Mouse (Mus musculus) thymus, postnatal 10 days (tissue): ENCODE data around the gene Metrn.
A peak's percentile ranks its signal among the peaks of the same experiment; 100 is the strongest.

Source experiments
- DNase-seq, 2 experiments: peaks; one replicate each; pipeline ENCODE4 v3.0.0; 2021; ENCODE audit warnings: low spot score in 2 of 2

Gene Metrn

DNA sequence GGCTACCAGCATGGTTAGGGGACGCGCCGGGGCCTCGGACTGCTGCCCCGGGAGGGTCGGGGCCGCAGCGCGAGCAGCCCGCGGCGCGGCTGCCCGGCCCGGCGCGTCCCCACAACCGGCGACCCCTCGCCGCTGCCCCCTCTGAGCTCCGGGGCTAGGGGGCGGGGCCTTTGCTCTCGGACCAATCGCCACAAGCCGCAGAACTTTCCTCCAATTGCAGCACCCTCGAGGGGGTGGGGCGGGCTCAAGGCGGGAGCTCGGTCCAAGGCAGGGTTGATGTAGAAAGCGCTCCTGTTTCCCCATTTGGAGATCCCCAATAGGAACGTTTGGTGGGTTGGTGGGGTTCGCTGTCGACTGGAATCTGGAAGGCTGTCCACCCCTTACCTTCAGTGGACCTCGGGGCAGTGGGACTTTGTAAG lies at the start of gene Metrn:
Metrn (minus strand) TSS at position 186 of the 419 bp plus-strand sequence.
- DNase-seq: peak; percentile 87 to 93

DNA sequence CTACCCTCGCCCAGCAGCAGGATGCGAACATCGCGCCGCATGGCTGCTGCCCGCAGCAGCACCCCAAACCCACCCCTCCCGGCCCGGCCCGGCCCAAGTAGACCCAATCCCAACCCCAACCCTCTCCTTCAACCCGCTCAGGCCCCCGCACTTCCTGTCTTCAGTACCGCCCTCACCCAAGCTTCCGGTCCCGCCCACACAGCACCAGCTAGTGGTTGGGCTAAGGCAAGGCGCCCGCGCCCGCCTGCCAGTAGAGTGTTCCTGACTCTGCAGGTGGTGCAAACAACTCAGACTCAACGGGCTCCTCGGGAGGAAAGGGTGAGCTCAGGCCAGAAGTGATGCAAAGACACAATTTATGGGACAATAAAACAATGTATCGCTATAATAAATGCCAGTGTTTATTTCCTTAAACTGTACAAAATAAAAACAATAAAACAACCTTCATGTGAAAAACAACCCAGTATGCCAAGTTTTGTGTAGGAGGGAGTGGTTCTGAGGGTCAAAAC lies 47.5 kb upstream of the Metrn start, which contains the start of gene Rhot2:
Rhot2 (minus strand) TSS at position 456 of the 506 bp plus-strand sequence.
- peak; percentile 96 for DNase-seq

DNA sequence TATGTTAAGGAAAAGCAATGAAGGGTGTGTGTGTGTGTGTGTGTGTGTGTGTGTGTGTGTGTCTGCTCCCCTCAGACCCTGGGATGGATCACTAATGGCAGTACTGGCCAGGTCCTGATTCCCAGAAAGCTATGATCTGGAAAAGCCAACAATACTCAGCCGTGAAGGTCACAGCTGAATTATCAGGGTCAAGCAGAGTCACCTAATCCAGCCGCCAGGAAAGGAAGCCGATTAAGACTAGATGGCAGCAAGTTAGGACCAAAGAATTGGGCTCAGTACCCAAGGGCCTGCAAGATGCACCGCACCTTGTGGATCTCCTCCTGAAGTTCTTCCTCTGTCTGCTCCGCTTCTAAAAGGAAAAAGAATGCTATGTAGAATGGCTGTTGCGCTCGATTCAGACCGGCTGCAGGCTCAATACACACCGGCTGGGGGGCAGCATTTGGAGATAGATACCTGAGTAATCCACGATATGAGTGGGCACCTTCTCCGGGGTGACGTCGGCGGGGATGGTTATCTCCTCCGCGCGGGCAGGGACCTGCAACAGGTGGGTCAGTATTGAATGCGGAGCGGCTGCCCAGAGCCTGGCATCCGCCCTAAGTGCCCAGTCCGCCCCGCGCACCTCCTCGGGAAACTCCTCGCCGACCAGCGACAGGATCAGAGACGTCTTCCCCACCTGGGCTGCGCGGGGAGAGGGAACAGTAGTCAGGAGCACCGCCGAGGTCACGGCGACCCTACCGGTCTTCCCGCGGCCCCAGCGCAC lies 46.9 kb upstream of the Metrn start:
- DNase-seq: no peak

DNA sequence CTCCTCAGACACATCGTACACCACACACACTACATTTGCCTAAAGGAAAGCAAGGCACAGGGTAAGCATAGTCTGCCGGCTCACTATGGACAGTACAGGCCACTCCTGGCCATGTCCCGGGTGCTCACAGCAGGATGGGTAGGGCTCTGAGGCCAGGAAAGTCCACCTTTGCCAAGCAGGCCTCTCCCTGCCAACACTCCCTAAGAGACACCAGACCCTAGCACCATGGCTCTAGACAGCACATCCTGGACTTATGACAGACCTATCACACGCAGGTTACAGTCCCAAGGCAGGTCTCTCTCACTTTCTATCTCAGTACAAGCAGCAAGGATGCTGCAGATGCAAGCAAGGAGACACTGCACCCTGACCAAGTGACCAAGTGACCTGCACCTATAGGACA lies 46.2 kb upstream of the Metrn start:
- no peak for DNase-seq

DNA sequence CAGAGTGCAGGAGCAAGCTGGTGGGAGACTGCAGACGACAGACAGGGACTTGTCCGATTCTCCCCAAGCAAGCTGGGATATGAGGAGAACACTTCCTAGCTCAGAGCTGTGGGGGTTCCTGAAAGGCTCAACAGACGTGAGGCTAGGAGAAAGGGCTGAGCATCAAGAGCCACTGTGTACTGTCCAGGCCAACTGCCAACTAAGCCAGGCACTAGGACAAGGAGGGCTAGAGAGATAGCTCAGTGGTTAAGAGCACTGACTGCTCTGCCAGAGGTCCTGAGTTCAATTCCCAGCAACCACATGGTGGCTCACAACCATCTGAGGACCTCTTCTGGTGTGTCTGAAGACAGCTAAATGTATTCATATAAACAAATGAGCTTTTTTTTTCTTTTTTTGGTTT lies 45.6 kb upstream of the Metrn start:
- DNase-seq: no peak

DNA sequence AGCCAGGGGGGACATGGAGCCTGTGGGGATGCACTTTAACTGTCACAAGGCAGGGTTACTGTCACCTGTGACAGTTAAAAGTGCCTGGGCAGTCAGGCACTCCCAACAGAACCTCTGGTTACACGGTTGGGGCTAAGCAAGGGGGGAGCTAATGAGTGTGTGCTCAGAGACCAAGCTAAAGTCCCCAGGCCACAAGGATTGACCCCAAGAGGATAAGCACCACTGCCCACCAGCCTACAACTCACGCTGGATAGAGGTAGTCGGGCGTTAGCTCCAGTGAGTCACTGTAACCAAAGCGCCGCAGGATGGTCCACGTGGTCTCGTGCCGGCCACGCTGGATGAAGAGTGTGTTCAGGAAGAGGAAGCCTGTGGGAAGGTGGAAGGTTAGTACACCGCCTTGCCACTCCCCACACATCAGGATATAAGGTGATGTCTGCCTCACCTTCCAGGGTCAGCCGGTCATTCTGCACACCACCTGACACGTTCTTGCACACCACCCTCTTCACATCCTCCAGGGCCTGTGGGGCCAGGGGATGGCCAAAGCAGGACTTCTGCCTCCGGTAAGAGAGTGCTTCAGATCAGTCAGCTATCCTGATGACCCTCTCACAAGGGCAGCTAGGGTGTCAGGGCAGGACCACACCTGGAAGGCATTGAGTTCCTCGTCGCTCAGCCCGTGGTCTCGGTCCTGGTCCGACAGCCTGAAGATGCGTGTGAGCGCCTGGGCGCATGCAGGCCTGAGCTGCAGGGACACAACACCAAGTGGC lies 44.4 kb upstream of the Metrn start, which contains the start of gene Gm20683:
Gm20683 (minus strand) TSS at position 647 of the 764 bp plus-strand sequence.
- no peak for DNase-seq

DNA sequence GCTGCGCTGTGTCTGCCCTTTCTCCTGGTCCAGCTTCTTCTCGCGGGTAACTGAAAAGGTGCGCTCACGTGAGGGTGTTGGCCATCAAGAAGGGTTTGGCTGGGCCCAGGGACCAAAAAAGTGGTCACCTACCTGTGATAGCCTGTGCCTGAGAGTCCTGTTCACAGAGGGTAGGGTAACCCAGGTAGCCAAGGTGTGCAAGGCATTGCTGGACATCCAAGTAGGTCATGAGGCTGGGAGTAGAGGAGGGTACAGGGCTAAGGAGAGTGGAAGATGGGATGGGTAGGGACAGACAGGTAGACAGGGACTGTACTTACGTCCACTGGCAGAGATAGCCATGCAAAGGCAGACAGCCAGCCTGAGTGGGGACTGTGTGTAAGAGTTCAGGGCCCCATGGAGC lies 43.6 kb upstream of the Metrn start:
- DNase-seq: no peak

DNA sequence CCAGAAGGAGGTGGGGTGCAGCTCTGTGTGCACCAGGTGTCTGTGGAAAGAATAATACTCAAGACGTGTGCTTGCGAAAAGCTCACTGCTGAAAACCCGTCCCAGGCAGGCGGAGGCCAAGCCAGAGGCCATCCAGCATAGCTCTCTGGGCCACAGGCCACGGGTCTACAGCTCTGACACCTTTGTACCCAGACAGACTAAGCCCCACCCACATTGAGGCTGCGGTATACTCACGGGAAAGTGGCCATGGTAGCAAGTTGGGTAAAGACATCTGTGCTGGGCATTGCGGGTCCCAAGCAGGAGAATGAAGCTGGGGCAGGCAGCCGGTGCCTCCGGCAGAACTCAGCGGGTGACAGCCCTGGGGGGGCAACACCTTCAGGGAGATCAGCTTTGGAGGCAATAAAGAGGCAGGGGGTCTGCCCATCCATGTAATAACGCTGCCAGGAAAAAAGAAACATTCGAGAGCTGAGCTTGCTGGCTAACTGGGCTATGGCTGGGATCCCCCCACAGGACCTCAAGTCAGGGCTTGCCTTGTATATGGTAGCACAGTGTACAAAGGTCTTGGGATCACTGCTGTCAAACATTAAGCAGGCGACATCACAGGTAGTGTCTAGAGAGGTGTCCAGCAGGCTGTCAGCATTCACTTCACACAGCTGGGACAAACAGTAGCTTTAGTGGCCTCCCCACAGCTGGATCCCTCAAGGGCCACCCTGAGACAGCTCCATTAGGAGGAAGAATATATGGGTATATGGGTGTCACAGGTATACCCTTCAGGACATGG lies 42.7 kb upstream of the Metrn start:
- DNase-seq: no peak

DNA sequence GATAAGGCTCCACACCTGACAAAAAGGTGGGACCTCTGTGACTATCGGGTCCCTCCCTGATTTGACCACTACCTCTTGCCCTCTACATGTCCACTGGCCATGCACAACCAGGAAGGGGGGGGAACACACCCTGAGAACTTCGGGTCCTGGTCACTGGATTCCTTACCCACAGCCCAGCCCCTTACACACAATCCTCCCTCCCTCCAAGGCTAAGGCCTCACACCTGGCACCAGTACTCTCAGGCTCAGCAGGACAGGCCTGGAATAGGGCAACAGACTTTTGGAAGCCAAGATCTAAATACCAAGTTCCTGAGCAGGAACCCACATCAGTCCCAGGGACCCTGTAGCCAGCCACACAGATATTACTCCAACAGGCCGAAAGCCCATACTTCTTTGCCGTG lies 42.0 kb upstream of the Metrn start:
- DNase-seq: no peak

DNA sequence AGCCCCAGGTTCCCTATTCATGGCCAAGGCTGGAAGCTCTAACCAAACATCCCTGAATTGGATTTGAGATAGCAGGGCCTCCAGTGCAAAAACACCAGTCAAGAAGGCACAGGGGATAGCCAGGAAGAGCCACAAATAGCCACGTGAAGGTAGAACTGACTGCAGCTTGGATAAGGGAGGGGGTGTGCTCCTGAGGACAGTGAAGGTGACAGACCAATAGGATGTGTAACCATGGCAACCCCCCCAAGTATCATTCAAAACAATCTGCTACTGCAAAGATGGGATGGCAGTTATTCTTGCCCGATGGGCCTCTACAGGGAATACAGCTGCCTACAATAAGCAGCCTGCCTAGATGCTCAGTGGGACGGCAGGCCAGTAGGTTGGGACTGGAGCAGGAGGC lies 40.6 kb upstream of the Metrn start:
- DNase-seq: no peak

DNA sequence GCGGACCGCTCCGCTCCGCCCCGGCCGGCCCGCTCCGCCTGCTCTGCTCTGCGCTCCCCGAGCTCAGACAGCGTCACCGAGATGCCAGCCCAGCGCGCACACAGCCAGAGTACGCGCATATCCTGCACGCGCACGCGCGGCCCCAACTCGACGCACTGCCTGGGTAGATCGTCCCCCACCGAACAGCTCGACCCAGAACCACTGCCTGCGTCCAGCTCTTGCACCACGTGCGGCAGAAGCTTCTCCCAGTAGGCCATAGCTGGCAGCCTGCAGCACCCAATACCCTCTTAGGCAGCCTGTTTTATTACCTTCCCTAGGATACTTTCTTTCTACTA lies 40.1 kb upstream of the Metrn start, which contains the start of gene Rhbdl1:
Rhbdl1 (minus strand) TSS at position 220 of the 335 bp plus-strand sequence.
- DNase-seq: peak in 1 of 2 experiments; percentile 51

DNA sequence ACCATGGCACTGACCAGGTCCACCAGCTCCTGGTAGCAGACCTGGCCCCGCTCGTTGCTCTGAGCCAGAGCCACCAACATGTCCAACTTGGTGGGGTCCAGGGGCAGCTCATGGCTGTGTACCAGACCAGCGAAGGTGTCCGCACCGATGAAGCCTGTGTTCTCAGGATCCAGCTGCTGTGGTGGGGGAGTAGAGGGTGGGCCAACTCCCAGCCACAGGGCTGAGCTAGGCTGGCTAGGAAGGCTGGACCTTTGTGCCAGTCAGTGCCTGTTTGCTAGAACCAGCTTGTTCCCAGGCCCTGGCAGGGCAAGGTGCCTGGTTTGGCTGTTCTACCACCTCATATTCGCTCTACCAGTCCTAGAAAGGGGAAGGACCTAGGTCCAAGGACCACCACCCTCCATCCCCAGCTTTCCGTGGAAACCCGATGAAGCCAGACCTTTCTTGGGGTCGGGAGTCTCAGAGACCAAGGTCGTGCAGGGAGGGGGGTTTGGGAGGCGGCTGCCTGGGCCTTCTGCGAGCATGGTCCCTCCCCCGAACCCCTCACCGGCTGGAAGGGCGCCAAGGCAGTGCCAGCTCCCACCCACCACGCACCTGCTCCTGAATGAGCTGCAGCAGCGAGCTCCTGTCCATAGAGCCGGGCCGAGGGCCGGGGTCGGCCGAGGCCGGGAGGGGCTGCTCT lies 39.6 kb upstream of the Metrn start:
- no peak for DNase-seq

DNA sequence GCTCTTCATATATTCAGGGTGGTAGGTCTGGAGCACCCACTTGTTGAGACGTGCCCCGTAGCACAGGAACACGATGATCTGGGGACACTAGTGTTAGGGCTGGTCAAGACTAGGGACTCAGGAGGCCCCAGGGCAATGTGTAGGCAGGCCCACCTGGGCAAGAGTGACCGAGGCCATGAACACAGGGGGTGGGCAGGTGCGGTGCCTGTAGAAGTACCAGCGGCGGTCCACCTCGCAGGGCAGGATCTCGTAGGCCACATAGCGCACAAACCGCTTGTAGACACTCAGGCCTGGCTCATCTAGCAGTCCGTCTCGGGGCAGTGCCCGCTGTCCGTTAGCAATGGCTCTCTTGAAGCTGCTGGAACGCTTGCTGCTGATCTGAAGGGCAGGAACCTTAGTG lies 38.9 kb upstream of the Metrn start:
- no peak for DNase-seq

DNA sequence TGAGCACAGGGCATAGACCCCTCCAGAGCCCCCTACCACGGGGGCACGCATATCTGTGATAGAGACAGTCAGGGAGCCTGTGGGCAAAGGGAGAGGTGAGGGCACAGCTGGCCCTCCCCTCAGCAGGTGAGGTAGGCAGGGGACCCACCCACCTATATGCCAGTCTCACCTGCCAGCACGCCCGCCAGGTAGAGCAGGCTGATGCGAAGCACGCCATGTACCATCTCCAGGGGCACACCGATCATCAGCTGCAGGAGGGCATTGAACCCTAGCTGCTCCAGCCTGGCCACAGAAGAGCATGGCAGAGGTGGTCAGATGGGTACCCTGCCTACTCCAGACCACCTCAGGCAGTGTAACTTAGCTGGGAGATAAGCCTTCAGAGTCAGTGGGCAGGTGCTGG lies 38.4 kb upstream of the Metrn start:
- no peak for DNase-seq

DNA sequence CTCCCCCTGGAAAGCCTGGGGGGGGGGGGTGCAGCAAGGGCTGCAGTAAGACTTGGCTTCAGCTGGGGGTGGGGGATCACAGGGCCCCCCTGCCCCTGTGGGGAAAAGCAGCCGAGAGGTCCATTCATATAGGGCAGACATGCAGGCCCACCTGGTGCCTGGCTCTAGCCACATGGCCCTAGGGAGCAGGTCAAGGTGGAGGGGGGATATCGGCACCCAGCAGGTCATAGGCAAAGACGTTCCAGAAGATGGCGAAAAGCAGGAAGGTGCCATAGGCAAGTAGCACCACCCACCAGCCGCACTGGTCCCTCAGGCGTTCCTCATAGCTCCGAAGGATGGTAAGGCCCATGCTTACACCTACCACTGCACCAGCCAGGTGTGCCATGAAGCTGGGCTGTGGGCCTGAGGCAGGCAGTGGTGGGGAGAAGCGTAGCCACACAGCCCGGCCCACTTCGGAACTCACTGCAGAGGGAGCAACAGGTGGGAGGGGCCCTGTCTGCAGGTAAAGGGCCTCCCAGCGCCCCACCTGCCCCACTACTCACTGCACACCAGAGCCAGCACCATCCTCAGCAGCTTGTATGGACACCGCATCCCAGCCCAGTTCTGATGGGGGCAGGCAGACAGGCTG lies 37.8 kb upstream of the Metrn start:
- no peak for DNase-seq

DNA sequence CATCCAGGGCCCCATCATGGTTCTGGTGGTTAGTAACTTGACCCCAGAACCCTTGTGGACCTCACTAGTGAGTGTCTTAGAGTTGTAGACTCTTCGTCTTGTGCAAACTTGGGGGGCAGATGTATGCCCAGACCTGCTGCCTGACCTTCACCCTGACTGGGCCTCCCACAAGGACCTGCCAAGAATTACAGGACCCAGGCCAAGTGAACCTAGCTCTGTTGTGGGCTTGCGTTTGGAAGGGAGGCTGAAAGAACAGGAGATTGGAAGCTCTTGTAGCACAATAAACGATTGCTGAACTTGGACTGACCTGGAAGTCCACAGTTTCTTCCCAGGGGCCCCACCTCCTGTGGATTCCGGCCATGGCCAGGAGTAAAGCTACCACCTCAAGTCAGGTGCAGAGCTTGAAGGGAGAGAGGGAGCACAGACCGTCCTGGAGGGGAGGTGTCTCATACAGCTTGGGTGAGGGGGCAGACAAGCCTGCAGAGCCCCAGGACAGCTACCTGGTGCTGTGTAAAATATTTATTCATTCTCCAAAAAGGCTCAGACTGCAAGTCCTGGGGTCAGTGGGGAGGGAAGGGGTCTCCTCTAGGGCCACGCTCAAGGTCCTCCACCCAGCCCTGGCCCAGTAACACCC lies 37.1 kb upstream of the Metrn start:
- no peak for DNase-seq

DNA sequence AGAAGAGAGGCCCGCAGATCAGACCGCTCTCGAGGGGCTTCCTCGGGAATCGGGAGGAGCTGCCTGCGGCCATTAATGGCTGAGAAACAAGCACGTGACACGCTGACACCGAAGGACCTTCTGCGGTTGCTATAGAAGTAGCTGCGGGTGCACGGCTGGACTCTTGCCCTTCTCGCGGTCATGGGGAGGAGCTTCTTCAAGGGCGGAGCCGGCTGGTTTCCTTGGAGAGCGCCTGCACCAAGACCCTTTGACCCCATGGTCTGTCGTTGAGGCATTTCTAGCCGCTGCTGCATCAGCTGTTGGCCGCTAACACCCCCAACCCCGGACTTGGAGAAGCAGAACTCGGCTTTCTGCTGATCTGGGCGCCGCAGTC lies 36.3 kb upstream of the Metrn start, which contains the start of gene Stub1:
Stub1 (minus strand) TSS at position 114 of the 373 bp plus-strand sequence.
- DNase-seq: peak in 1 of 2 experiments; percentile 44

DNA sequence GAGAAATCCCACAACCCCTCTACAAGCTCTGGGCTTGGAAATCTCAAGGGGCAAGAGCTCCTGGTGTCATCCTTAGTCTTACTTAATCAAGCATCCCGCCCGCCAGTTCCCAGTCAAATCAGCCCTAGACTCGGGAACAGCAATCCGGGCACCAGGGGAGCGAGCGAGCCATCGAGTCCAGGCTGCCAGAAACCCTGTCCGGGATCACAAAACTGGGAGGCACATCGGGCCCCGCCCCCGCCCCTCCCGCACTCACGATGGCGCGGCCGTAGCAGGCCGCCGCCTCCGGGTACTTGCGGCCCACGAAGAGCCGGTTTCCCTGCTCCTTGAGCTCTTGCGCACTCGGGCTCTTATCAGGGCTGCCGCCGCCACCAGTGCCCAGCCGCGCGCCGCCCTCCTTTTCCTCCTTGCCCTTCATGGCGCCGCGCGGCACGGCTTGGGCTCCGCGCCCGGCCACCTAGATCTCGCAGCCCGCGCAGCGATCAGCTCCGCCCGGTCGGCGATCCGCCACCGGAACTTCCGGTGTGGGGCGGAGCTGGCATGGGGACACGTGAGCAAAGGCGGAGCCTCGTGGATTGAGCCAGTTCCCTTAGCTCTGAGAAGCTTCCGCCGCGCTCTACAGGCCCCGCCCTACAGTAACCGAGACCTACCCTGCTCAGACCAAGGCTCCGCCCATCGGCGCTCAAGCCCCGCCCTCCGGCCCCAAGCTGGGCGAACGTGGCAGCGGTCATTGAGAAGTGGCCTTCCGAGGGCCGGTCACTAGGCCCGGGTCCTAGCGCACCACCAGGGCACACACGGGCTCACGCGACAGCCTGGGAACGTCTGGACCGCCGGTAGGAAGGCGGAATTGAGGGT lies 35.7 kb upstream of the Metrn start:
- peak; percentile 94 to 97 for DNase-seq

DNA sequence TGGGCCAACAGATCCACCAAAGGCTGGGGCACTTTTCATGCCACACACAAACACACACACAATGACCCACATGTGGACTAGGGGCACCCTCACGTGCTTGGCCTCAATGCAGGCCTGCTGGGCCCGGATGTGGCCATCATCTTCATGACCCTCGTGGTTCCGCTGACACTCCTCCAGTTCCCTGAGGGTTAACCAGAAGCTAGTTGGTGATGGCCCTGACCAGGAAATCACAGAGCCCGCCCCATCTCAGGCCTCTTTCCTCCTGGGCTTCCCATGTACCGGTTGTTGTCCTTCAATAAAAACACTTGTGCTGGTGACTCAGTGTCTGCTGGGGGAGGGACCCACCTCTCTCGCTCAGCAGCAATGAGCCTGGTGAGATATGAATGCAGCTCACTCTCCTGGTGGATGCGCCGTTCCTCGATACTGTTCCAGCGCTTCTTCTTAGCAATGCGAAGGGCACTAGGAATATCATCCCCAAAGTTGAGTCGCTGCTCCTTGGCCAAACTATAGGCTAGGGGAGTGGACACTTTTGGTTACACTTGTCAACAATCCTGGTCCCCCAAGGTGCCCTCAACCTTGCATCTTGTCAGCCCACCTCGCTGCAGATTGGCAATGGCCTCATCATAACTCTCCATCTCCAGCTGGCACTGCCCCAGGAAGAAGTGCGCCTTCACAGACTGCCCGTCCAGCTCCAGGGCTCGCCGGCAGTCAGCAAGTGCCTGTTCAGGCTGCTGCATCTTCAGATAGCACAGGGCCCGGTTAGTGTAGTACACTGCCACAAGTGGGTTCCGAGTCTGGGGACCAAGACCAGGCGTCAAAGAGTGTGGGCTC lies 34.7 kb upstream of the Metrn start:
- no peak for DNase-seq
